Mouse (Mus musculus): ENCODE results near the gene Jdp2. TPM values are rescaled to one million over a fixed set of nuclear protein-coding genes. Genes with fewer than 3 reads are reported as not detected.

Jdp2 gene
- total RNA-seq, 2 experiments from 2014 or later = 12.9 to 38.1 TPM

DNA sequence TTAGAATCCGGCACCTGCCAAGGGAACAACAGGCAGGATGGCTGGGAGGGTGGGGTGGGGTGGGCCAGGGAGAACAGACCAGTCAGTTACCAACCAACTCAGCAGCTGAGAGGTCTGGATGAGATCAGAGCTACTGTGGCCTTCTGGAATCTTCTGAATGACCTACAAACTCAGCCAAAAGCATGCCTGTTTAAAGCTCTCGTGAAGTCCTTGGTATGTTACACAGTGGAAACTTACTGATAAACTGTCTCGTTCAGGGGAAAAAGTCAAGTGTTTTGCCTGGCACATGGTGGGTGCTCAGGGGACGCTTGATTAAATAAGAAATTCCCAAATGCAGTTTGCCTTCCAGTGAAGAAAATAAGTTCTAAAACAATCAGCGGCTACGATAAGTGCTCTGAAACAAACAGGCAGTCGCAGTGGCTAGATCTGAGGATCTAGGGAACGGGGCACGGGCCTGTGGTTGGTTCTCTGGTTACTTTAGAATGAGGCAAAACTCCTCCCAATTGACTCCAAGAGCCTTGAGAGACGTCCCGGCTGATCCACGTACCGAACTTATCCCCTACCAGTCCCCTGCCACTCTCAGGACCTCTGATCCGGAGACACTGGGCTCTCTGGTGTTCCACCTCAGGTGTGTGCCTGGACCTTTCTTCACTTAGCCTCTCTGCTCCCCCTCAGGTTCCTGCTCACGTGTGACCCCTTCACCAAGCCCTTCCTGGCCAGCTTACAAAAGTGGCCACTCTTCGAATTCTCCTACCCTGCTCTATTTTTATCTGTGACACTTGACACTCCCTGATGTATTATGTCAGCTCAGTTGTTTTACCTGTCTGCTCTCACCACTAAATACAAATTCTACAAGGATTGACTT is 85.8 kb downstream of the Jdp2 start:
- ATAC-seq (replicated peaks; ENCODE audit: poor library complexity) = no peak

DNA sequence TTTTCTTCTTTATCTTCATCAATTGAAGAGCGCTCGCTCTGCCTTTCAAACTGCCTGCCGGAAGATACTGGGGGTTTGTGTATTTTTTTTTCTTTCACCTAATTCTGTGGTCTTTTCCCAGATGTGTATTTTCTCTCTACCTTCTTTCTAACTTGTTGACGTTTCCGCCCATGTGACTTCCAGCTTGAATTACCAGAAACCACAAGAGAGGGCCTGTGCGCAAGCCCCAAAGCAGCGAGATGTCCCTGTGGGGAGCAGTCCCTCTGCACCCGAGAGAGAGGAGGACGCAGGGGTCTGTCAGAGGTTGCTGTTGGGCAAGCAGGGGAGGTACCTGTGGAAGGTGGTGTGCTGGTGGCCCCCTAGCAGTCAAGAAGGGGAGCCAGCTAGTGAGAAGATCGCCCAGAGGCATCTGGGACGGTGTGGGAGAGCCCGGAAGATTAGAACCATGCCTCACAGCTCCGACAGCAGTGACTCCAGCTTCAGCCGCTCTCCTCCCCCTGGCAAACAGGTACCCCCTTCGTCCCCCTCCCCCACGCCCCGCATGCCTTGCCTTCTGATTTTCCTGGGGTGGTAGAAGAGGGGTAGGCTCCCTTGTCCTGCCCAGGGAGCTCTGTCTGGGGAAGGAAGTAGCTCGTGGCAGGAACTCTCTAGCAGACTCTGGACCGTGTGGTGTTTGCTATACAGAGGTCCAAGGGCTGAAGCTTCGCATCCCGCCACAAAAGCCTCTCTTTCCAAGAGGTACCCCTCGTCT is 87.8 kb downstream of the Jdp2 start, which contains the start of gene Batf:
Gene Batf (plus strand): TSS at position 204 of the 751 bp plus-strand sequence.
- peak; percentile 77 for ATAC-seq (replicated peaks; ENCODE audit: poor library complexity)

DNA sequence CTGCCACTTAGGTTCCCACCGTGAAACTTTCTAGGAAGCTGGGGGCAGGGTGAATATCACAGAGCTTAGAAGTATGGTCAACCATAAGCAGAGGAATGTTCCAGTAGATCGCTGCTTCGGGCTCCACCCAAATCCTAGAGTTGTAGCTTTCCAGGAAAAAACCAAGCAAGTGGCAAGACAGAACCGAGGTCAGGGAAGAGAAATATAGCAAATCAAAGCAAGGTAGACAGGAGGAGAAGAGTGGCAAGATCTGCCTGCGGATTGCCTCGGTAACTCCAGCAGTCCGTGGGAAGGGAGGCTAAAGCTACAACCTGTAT is 88.3 kb downstream of the Jdp2 start:
- ATAC-seq (replicated peaks; ENCODE audit: poor library complexity) = no peak

DNA sequence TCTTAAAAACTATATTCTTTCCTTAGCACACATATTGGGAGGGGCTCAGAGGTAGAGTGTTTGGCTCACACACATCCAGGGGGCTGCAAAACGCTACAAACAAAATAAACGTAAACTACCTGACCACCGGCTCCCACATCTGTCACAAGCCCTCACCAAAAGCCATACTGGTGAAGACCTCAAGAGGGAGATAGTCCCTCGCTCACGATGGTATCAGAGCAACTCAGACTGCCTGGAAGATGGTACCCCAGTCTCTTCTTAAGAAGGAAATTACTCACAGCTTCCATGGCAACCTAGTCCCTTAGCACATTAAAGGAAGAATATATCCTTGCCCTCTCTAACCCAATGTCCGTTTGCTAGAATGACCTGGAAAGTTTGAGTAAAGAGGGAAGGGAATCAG is 89.0 kb downstream of the Jdp2 start:
- peak; percentile 77 for ATAC-seq (replicated peaks; ENCODE audit: poor library complexity)

Other genes starting within 250 kb of the Jdp2 start
- 327 and 328 TPM in 2 replicates for gene Tmed10, start 224.2 kb upstream of the Jdp2 start, total RNA-seq (2015)
- 142 and 176 TPM in 2 replicates for gene Tmed10, start 224.2 kb upstream of the Jdp2 start, total RNA-seq (2017)
- gene Fos, start 125.1 kb upstream of the Jdp2 start, total RNA-seq (2015) = 94.5 and 144 TPM in 2 replicates
- 72.4 and 111 TPM in 2 replicates for gene Fos, start 125.1 kb upstream of the Jdp2 start, total RNA-seq (2017)
- 8.2 and 9.0 TPM in 2 replicates for gene Batf, start 87.6 kb downstream of the Jdp2 start, total RNA-seq (2015)
- gene Batf, start 87.6 kb downstream of the Jdp2 start, total RNA-seq (2017) = 29.2 and 41.9 TPM in 2 replicates
- not detected in 2 replicates for gene Flvcr2, start 147.5 kb downstream of the Jdp2 start, total RNA-seq (2015)
- gene Flvcr2, start 147.5 kb downstream of the Jdp2 start, total RNA-seq (2017) = not detected in 2 replicates
- gene Erg28, start 225.5 kb downstream of the Jdp2 start, total RNA-seq (2015) = 77.1 and 80.2 TPM in 2 replicates
- gene Erg28, start 225.5 kb downstream of the Jdp2 start, total RNA-seq (2017) = 76.9 and 93.4 TPM in 2 replicates
- 19.3 and 20.8 TPM in 2 replicates for gene Ttll5, start 225.6 kb downstream of the Jdp2 start, total RNA-seq (2015)
- gene Ttll5, start 225.6 kb downstream of the Jdp2 start, total RNA-seq (2017) = 17.0 and 20.1 TPM in 2 replicates

Data from megakaryocyte progenitor cell, adult 5-6 weeks (primary cell).